Mouse (Mus musculus): ENCODE data around the gene Olfr63. TPM values are rescaled to one million over a fixed set of nuclear protein-coding genes. Genes with fewer than 3 reads are reported as not detected.
"Not testable (repeated sequence)": the region's sequence is repeated elsewhere in the genome, so short reads cannot be mapped to it uniquely, and the experiment has no call there.

Gene Olfr63
- under 1 TPM in 1 of 2 experiments, not detected in 1; 0.07 TPM for total RNA-seq (2021)

GRCm38 (mm10) chr17:33264376-33264775, at the start of gene Olfr63:
Gene Olfr63 (plus strand): TSS chr17:33264676.
- no peak for DNase-seq

DNA sequence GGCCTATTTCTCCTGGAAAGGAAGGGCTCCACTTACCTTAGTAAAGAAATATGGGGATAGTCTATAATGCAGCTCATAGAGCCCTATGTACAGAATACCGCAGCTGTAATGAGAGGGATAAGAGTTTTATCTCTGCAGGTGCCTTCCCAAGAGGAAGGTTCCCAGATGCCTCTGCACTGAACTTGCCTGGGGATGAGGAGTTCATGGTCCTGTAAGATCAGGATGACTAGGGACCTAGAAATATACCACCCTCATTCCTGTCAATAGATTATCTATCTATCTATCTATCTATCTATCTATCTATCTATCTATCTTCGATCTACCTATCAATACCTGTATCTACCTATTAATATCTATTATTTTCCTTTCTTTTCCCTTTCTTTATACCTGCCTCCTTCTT, 42.9 kb upstream of the Olfr63 start, which contains the start of gene Olfr1564:
Gene Olfr1564 (minus strand): TSS at position 101 of the 400 bp plus-strand sequence.
- no peak for DNase-seq

DNA sequence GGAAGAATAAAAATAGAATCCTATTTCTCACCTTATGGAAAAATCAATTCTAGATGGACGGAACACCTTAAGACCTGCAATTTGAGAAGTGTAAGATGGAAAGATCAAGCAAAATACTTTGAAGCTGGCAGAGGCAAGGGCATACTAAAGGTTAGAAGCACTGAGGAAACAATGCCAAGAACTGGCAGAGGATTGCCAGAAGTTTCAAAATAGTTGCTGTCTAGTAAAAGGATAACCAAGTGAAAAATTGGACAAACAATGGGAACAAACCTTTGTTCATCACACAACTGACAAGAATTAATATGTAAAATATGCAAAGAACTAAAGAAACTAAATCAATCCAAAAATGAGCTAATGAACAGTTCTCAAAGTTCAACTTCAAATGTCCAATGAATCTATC, 27.8 kb upstream of the Olfr63 start:
- not testable (repeated sequence) for DNase-seq

- DNase-seq: not testable (repeated sequence)
Measured at GRCm38 (mm10) chr17:33254530-33255318, 9.8 kb upstream of the Olfr63 start, which contains the start of gene Zfp955a. Gene Zfp955a (minus strand): TSS chr17:33255145.

- DNase-seq: not testable (repeated sequence)
Measured at GRCm38 (mm10) chr17:33255319-33255657, 9.2 kb upstream of the Olfr63 start.

GRCm38 (mm10) chr17:33268907-33269306, 4.4 kb downstream of the Olfr63 start:
- DNase-seq: no peak

GRCm38 (mm10) chr17:33289039-33289875, 24.8 kb downstream of the Olfr63 start, which contains the start of gene Zfp955b:
Gene Zfp955b (plus strand): TSS chr17:33289544.
- DNase-seq: not testable (repeated sequence)

DNA sequence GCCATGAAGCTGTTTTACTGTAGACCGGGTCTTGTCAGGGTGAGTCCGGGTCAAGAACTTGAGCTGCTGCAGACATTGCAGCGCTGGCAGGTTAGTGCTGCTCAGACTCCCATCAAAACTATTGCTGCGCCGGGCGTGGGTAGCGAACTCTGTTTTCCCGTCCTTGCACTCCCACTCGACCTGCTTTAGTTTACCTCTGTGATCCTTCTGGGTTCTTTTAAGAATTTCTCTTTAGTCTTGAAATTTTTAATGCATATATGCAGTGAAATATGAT, 25.3 kb downstream of the Olfr63 start:
- not testable (repeated sequence) for DNase-seq

Other genes with a start within 250 kb of the Olfr63 start
- gene Zfp763, start 231.3 kb upstream of the Olfr63 start, total RNA-seq (2021): 1 to 10 TPM; 5.1 to 5.8 TPM
- not detected for gene 4921501E09Rik, start 196.6 kb upstream of the Olfr63 start, total RNA-seq (2021)
- 1 to 10 TPM; 5.7 to 8.6 TPM for gene Zfp563, start 175.4 kb upstream of the Olfr63 start, total RNA-seq (2021)
- gene Morc2b, start 125.0 kb upstream of the Olfr63 start, total RNA-seq (2021): under 1 TPM in 1 of 2 experiments, not detected in 1; 0.10 TPM
- not detected for gene Olfr55, start 96.2 kb upstream of the Olfr63 start, total RNA-seq (2021)
- not detected for gene Olfr239, start 73.4 kb upstream of the Olfr63 start, total RNA-seq (2021)
- under 1 TPM; 0.19 to 0.29 TPM for gene Olfr1564, start 43.0 kb upstream of the Olfr63 start, total RNA-seq (2021)
- 10 to 100 TPM; 10.5 to 11.4 TPM for gene Zfp955a, start 9.5 kb upstream of the Olfr63 start, total RNA-seq (2021)
- gene Zfp955b, start 24.9 kb downstream of the Olfr63 start, total RNA-seq (2021): 10 to 100 TPM; 10.6 to 11.9 TPM
- 10 to 100 TPM; 11.3 to 12.7 TPM for gene Zfp81, start 94.2 kb downstream of the Olfr63 start, total RNA-seq (2021)
- gene Zfp101, start 130.0 kb downstream of the Olfr63 start, total RNA-seq (2021): 1 to 10 TPM; 7.2 to 9.7 TPM
- gene Actl9, start 168.2 kb downstream of the Olfr63 start, total RNA-seq (2021): not detected